Mouse (Mus musculus) cortical plate, adult 2 months (tissue): ENCODE results near the gene Snapc5.

ENCODE experiments used
- CTCF ChIP-seq: fragments of 200-500 bp; IDR thresholded peaks from 2 replicates; pipeline ENCODE4 v1.5.1; 2011; ENCODE audit warnings: mild to moderate bottlenecking, control low read depth, low read length; ENCODE audit not compliant: insufficient read depth; ENCODE audit errors: extremely low read depth
- POLR2A ChIP-seq: fragments of 200-500 bp; IDR thresholded peaks from 2 replicates; pipeline ENCODE4 v1.6.1; 2011; ENCODE audit warnings: mild to moderate bottlenecking, low read length, control low read depth; ENCODE audit not compliant: insufficient read depth; ENCODE audit errors: extremely low read depth

DNA sequence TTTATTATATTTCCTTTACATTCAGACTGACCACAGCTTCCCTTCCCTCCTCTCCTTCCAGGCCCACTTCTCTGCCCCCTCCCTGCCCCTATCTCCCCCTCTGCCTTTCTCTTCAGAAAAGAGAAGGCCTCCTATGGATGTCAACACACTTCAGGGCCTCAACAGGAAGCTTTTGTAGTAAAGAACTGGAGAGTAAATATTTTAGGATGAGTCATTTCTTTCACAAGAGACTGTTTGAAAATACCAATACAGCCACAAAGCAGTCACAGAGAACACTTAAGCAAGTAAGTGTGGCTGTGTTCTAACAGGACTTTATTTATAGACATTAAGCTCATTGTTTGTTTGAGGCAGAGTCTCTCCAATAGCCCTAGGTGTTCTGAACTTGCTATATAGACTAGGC is 23.3 kb downstream of the Snapc5 start:
- no peak for TF ChIP-seq POLR2A
- no peak for TF ChIP-seq CTCF
